Mouse (Mus musculus): ENCODE results near the gene Gpc3.

- TF ChIP-seq CTCF (conservative IDR thresholded peaks at IDR 0.05 in 1 of 2, IDR thresholded peaks at IDR 0.05 in 1 of 2; ENCODE audit: low read depth in 2 of 2, low read length in 2 of 2) (no peak), NELFE (IDR thresholded peaks at IDR 0.05; ENCODE audit: low read depth, low read length) (no peak), POLR2A (IDR thresholded peaks at IDR 0.05; ENCODE audit: low read depth, low read length) (no peak), CHD1 (IDR thresholded peaks at IDR 0.05; ENCODE audit: low read depth, low read length) (no peak), IRF4 (IDR thresholded peaks at IDR 0.05; ENCODE audit: low read depth, low read length) (no peak), ZNF384 (IDR thresholded peaks at IDR 0.05; ENCODE audit: low read depth, low read length) (no peak), MEF2A (IDR thresholded peaks at IDR 0.05; ENCODE audit: borderline replicate concordance, low read depth, low read length) (no peak), MAFK (IDR thresholded peaks at IDR 0.05; ENCODE audit: insufficient replicate concordance, low read length) (no peak), NRF1 (IDR thresholded peaks at IDR 0.05; ENCODE audit: low read depth, low read length) (no peak), HCFC1 (IDR thresholded peaks at IDR 0.05; ENCODE audit: low read depth, low read length) (no peak), ZMIZ1 (IDR thresholded peaks at IDR 0.05; ENCODE audit: low read depth, low read length) (no peak), JUN (IDR thresholded peaks at IDR 0.05; ENCODE audit: insufficient read depth, low read depth, low read length) (no peak), USF2 (conservative IDR thresholded peaks at IDR 0.05; ENCODE audit: low read depth, low read length) (no peak), GABPA (IDR thresholded peaks at IDR 0.05; ENCODE audit: insufficient replicate concordance, low read depth, low read length) (no peak)
These were observed 158.6 kb downstream of the Gpc3 start for GRCm38 (mm10) chrX:52455074-52455588.

Measured in CH12.LX (cell line).